Mouse (Mus musculus): Measurements from ENCODE around the gene 3110082J24Rik. TPM values are rescaled to one million over a fixed set of nuclear protein-coding genes. Genes with fewer than 3 reads are reported as not detected.

Gene 3110082J24Rik
- total RNA-seq, 1 experiment from 2014 or later, result not detected

- peak; percentile 47 to 58; a peak in 2 of 4 replicates for ATAC-seq (replicated peaks in 1 of 2; ENCODE audit: insufficient read depth in 1 of 2, low FRiP score in 2 of 2, low TSS enrichment in 1 of 2, low read depth in 1 of 2, poor library complexity in 2 of 2, severe bottlenecking in 2 of 2)
These were observed 19.7 kb upstream of the 3110082J24Rik start for GRCm38 (mm10) chr5:30125587-30125986.

GRCm38 (mm10) chr5:30122481-30122880, 16.6 kb upstream of the 3110082J24Rik start:
- ATAC-seq (replicated peaks in 1 of 2; ENCODE audit: insufficient read depth in 1 of 2, low FRiP score in 2 of 2, low TSS enrichment in 1 of 2, low read depth in 1 of 2, poor library complexity in 2 of 2, severe bottlenecking in 2 of 2), result no peak

DNA sequence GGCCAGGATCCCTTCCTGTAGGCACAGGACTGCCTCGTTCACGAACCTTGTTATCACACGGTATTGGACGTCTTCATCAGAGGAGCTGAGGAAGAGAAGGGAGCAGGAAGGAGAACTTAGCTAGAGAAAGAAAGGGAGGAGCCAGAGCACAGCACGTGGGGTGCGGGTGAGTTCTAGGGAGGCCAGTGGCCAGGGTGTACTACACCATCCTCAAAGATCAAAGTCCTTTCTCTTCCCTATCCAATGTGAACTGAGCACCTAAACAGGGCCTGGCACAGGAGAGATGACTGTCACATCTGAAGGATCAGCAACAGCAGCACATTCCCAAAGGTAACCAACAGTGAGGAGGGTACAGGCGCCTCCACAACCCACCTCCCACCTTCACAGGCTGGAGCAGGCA, 14.2 kb upstream of the 3110082J24Rik start:
- no peak for ATAC-seq (replicated peaks in 1 of 2; ENCODE audit: insufficient read depth in 1 of 2, low FRiP score in 2 of 2, low TSS enrichment in 1 of 2, low read depth in 1 of 2, poor library complexity in 2 of 2, severe bottlenecking in 2 of 2)

DNA sequence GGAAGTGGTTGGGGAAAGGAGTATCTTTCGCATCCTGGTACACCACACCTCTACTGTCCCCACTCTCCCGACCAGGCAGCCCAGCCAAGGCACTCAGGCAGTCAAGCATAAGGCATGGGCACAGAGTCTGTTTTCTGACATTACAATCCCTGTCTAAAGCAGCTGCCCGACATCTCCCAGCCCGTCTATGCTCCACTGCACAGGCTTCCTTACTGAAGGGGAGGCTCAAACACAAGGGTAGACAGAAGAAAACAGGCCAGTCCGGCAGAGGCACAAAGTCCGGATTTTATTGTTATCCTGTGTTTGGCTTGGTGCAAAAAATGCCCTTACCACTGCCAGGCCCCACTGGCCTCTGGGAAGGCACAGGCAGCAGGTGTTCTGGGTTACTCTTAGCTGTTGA, 13.3 kb upstream of the 3110082J24Rik start:
- no peak for ATAC-seq (replicated peaks in 1 of 2; ENCODE audit: insufficient read depth in 1 of 2, low FRiP score in 2 of 2, low TSS enrichment in 1 of 2, low read depth in 1 of 2, poor library complexity in 2 of 2, severe bottlenecking in 2 of 2)

DNA sequence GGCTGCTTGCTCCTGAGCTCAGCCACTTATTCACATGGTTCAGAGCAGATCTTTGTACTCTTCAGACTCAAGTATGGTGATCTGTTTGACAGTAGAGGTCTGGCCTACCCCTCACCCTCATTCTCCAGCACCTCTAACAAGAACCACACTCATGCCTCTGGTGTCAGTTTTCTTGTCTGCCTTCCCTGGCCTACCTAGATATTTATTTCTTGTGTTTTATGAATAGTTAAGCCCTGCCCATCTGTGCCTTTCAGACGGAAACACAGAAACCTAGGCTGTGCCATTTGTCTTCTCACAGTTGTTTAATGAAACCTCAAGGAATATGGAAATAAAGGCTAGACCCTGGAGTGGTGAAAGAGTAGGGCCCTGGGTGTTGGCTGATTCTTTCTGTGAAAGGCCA, 12.1 kb upstream of the 3110082J24Rik start:
- no peak for ATAC-seq (replicated peaks in 1 of 2; ENCODE audit: insufficient read depth in 1 of 2, low FRiP score in 2 of 2, low TSS enrichment in 1 of 2, low read depth in 1 of 2, poor library complexity in 2 of 2, severe bottlenecking in 2 of 2)

GRCm38 (mm10) chr5:30115718-30116117, 9.8 kb upstream of the 3110082J24Rik start:
- ATAC-seq (replicated peaks in 1 of 2; ENCODE audit: insufficient read depth in 1 of 2, low FRiP score in 2 of 2, low TSS enrichment in 1 of 2, low read depth in 1 of 2, poor library complexity in 2 of 2, severe bottlenecking in 2 of 2), result no peak

GRCm38 (mm10) chr5:30114761-30115140, 8.9 kb upstream of the 3110082J24Rik start:
- ATAC-seq (replicated peaks in 1 of 2; ENCODE audit: insufficient read depth in 1 of 2, low FRiP score in 2 of 2, low TSS enrichment in 1 of 2, low read depth in 1 of 2, poor library complexity in 2 of 2, severe bottlenecking in 2 of 2), result no peak

- ATAC-seq (replicated peaks in 1 of 2; ENCODE audit: insufficient read depth in 1 of 2, low FRiP score in 2 of 2, low TSS enrichment in 1 of 2, low read depth in 1 of 2, poor library complexity in 2 of 2, severe bottlenecking in 2 of 2), result peak; percentile 32 to 38; a peak in 2 of 4 replicates
These were observed 8.2 kb upstream of the 3110082J24Rik start for GRCm38 (mm10) chr5:30113881-30114760.

GRCm38 (mm10) chr5:30112533-30113068, 6.7 kb upstream of the 3110082J24Rik start:
- no peak for ATAC-seq (replicated peaks in 1 of 2; ENCODE audit: insufficient read depth in 1 of 2, low FRiP score in 2 of 2, low TSS enrichment in 1 of 2, low read depth in 1 of 2, poor library complexity in 2 of 2, severe bottlenecking in 2 of 2)

- no peak for ATAC-seq (replicated peaks in 1 of 2; ENCODE audit: insufficient read depth in 1 of 2, low FRiP score in 2 of 2, low TSS enrichment in 1 of 2, low read depth in 1 of 2, poor library complexity in 2 of 2, severe bottlenecking in 2 of 2)
These were observed 5.9 kb upstream of the 3110082J24Rik start for GRCm38 (mm10) chr5:30111771-30112170.

DNA sequence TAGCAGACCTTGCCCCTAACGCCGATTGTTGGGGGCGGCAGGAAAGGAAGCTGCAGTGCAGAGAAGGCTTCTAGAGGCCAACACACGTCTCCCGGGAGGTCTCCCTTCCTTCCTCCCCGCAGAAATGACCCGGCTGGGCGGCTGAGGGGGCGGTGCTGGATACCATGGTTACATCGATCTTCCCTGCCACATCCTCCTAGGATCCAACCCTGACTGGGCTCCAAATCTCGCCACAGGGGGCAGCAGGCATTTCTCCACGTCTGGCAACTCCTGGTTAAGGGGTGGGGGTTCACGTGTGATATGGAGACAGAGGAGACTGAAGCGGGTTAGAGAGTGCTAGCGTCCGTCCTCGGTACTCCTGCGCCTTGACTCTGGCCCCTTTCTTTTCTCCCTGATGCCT, 5.2 kb upstream of the 3110082J24Rik start:
- peak in 1 of 2 experiments; percentile 27; a peak in 2 of 4 replicates for ATAC-seq (replicated peaks in 1 of 2; ENCODE audit: insufficient read depth in 1 of 2, low FRiP score in 2 of 2, low TSS enrichment in 1 of 2, low read depth in 1 of 2, poor library complexity in 2 of 2, severe bottlenecking in 2 of 2)

GRCm38 (mm10) chr5:30110371-30111060, 4.6 kb upstream of the 3110082J24Rik start:
- no peak for ATAC-seq (replicated peaks in 1 of 2; ENCODE audit: insufficient read depth in 1 of 2, low FRiP score in 2 of 2, low TSS enrichment in 1 of 2, low read depth in 1 of 2, poor library complexity in 2 of 2, severe bottlenecking in 2 of 2)

DNA sequence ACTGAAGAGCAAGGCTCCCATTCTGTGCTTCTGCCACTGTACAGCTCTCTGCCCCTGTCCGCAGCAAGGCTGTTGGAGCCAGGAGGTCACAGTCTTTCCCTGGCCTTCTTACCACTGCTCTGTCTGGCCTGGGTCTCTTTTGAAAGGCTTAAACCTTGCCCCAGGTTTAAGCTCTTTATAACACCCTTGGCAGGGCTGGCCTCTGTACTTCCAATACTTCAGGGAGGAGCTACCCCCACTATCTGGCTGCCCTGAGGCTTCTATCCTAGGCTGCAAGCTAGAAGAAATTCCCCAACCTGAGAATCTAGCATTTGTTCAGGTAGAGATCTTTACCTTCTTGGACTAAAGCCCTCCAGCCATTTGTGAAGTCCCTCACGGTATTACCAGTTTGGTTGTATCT, 4.0 kb upstream of the 3110082J24Rik start:
- no peak for ATAC-seq (replicated peaks in 1 of 2; ENCODE audit: insufficient read depth in 1 of 2, low FRiP score in 2 of 2, low TSS enrichment in 1 of 2, low read depth in 1 of 2, poor library complexity in 2 of 2, severe bottlenecking in 2 of 2)

DNA sequence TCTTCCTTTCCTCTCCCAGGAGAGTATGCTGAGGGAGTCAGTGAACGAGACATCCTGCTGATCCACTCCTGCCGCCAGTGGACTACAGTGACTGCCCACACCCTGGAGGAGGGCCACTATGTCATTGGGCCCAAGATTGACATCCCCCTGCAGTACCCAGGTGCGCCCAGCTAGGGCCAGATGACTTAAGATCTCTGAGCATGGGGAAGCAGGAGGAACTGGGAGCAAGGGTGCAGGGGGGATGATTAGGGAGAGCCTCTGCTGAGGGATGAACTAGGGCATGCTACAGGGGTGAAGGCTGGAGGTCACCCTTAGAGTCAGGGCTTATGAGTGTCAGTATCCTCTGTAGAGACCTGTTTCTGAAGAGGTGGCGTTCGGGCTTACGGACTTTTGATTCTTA, 2.3 kb upstream of the 3110082J24Rik start:
- ATAC-seq (replicated peaks in 1 of 2; ENCODE audit: insufficient read depth in 1 of 2, low FRiP score in 2 of 2, low TSS enrichment in 1 of 2, low read depth in 1 of 2, poor library complexity in 2 of 2, severe bottlenecking in 2 of 2), result no peak

- ATAC-seq (replicated peaks in 1 of 2; ENCODE audit: insufficient read depth in 1 of 2, low FRiP score in 2 of 2, low TSS enrichment in 1 of 2, low read depth in 1 of 2, poor library complexity in 2 of 2, severe bottlenecking in 2 of 2), result no peak
These were observed 1.7 kb upstream of the 3110082J24Rik start for GRCm38 (mm10) chr5:30107611-30108041.

GRCm38 (mm10) chr5:30107186-30107585, 1.3 kb upstream of the 3110082J24Rik start:
- no peak for ATAC-seq (replicated peaks in 1 of 2; ENCODE audit: insufficient read depth in 1 of 2, low FRiP score in 2 of 2, low TSS enrichment in 1 of 2, low read depth in 1 of 2, poor library complexity in 2 of 2, severe bottlenecking in 2 of 2)

- ATAC-seq (replicated peaks in 1 of 2; ENCODE audit: insufficient read depth in 1 of 2, low FRiP score in 2 of 2, low TSS enrichment in 1 of 2, low read depth in 1 of 2, poor library complexity in 2 of 2, severe bottlenecking in 2 of 2), result no peak
These were observed 870 bp upstream of the 3110082J24Rik start for GRCm38 (mm10) chr5:30106756-30107155.
